Mouse (Mus musculus) lung, postnatal 36 days (tissue): ENCODE data around the gene Frat2.
"Not testable (repeated sequence)": the region's sequence is repeated elsewhere in the genome, so short reads cannot be mapped to it uniquely, and the experiment has no call there.

Experiments
- DNase-seq: peaks from one replicate; pipeline ENCODE4 v3.0.0; 2022; ENCODE audit warnings: mixed read lengths

The Frat2 gene

DNA sequence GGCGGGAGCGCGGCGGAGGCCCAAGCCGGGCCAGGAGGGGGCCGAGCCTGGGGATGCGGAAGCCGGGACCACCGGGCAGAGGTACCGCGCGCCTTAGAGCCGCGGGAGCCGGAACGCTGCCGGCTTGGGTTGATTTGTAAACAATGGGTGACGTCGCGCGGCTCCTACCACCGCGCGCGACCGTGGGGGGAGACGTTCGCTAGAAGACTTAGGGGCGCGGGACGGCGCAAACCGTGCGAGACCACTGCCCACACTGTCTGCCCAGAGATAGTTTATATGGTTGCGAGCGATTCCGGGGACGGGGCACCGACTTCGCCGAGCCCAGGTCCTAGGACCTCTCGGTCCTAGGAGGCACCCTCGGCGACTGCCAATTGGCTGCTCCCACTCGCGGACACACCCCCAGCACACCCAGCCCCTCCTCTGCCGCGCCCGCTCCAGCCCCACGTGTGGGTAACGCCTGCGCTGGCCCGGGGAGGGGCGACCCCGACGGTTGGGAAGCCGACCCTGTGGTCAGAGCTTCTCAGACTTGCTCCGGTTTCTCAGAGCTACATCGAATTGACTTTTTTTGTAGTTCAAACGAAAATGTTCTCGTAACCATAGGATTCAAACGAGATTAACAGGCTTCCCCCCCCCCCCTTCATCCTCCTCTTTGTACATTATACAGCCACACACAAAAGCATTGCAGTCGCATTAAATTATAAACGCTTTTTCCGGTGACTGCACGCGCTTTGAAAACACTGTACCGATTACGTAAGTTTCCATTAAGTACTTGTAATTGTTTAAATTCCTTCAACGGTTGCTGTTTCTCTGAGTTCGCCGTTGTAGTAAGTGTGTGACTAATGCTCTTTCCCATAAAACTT is at the start of gene Frat2:
Gene Frat2 (minus strand): TSS at position 141 of the 860 bp plus-strand sequence.
- peak; percentile 92 for DNase-seq

DNA sequence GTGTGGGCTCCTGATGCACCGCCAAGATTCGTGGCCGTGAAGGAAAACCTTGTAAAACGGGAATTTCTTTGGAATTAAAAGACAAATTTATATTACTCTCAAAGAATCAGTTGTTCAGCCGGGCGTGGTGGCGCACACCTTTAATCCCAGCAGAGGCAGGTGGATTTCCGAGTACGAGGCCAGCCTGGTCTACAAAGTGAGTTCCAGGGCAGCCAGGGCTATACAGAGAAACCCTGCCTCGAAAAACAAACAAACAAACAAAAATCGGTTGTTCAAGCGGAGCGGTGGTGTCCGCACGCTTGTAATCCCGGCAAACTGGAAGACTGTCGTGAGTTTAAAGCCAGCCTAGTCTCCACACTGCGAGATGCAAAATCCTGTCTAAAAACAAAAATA is 48.4 kb upstream of the Frat2 start:
- DNase-seq: no peak

DNA sequence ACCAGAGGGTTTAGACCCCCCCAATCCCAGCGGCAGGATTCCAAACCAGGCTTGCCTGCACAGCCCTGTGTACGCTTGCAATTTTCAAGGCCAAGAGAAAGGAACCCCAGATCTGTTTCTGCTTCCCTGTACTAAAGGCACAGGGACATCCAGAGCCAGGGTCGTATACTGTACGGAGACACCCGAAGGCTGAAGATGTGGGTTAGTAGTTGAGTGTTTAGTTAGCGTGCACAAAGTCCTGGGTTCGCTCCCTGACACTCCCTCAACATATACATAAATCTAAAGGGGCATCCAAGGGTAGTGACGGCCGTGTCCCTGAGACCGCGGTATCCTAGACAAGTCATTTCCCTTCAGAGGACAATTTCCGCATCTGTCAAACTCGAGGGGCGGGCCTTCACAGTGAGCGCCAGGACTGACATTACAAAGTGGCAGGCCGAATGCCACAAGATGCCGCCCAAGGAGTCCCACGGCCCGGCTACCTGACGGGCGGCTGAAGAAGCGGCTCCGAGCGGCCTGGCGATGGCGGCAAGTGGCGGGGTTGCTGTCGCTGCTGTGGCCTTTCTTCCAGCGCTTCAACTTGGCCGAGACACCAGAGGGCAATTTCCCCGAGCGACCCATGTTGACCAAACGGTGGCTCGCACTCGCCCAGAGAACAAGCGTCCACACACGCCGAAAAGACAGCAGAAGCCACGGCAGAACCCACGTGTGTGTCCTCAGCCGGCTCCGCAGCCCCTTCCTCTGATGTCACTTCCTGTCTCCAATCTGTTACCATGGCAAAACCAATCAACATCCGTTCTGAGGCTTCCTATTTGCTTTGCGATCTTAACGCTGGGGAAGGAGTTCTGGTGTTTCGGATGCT is 47.8 kb upstream of the Frat2 start, which contains the start of gene Rrp12:
Gene Rrp12 (minus strand): TSS at position 714 of the 859 bp plus-strand sequence.
- peak; percentile 93 for DNase-seq

DNA sequence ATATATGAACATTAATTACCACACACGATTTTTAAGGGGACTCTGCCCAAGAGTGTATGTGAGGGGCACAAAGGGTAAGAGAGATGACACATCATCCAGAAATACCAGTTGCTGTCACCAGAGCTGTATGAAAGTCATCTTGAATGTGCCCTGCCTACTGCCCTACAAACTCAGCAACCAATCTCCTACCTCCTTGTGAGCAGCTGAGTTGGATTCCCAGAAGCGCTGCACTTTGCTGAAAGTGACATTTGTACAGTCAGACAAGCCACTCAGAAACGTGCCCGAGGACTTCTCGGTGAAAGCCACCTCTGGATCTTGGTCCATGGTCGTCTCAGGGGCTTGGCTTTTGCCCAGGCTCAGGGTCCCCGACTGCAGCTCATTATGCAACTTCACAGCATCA is 47.0 kb upstream of the Frat2 start:
- no peak for DNase-seq

DNA sequence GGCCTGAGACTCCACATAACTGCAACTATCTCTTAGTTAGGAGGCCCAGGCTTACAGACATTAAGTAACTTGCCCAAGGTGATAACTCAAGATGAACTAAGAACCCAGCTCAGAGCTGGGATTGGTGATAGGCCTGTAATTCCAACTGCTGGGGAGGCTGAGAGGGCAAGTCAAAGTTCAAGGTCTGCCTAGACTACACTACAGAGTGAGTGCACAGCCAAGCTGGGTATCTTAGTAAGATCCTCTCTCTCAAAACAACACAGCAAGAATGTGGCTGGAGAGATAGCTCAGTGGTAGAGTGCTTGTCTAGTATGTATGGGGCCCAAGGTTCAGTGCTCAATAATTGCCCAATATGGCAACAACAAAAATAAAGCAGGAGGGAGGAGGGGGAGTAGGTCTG is 40.3 kb upstream of the Frat2 start:
- DNase-seq: no peak

DNA sequence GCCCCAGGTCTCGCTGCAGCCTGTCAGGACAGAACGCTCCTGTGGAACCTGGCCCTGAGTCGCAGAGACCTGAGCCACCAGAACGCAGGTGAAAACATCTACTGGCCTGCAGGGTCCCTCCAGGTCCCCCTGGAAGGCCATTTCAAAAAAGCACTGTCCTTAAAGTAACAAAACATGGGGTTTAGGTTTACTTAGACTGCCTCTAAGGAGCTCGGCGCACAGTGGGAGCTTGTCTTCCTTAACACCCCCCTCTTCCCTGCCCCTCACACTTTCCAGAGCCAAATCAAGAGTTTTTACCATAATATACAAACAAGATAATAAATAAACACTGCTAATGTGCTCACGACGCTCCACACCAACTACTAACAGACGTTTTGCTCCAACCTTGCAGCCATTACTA is 36.0 kb upstream of the Frat2 start:
- no peak for DNase-seq

DNA sequence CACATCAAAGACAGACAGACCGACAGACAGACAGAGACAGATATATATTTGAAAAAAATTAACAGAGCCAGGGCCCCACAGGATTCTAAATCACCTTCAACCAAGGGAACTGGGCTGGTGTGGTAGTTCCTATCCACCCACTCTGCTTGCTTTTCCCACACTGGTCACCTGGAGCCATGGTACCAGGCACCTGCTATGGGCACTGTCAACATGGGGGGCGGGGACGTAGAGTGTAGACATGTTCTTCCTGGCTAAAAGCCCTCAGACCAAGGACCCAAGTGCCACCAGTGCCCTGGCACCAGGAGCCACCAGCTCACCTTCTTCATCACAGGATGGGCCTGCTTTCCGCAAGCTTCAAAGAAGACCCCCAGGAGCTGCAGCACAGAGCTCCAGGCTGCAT is 33.9 kb upstream of the Frat2 start:
- DNase-seq: no peak

DNA sequence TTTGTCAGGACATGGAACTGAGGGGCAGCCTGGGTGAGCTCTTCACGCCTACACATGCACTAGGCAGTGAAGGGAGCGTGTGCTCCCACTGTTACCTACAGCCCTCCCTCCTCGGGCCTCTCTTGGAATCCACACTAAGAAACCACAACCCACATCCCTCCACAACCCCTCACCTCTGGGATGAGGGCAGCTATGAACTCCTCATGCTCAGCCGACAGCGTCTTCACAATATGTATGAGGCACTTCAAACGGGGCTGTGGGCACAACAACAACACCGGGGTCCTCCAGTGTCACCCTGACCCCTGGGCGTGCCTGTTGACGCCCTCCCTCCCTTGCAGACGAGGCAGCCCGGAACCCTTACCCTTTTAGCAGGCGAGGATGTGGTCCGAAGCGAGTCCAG is 26.4 kb upstream of the Frat2 start:
- DNase-seq: no peak

DNA sequence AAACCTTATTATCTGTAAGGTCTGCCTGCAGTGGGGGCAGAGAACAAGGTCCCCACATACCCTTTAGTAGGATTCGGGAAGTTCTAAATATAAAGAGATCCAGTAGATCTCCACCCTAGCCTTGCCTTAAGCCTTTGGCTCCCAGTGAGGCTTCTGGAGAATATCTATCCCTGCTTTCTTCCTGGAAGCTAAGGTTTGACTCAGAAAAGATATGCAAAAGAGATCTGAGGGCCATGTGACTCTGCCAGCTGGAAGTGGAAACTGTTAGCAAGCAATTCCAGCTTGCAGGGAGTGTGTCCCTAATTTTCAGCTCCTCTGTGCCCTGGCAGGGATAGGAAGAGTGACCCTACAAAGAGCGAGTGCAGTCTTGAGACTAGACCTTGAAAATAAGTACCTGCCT is 24.4 kb upstream of the Frat2 start:
- DNase-seq: no peak

DNA sequence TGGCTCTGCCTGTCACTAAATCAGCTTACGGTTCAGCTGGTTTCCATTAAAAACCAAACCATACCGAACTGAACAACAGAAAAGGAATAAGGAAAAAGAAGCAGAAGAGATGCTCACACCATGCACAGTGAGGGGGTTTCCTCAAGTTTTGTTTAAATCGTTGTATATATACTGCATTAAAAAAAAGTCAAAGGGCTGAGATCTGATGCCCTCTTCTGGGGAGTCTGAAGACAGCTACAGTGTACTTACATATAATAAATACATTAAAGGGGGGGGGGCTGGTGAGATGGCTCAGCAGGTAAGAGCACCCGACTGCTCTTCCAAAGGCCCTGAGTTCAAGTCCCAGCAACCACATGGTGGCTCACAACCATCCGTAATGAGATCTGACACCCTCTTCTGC is 22.0 kb upstream of the Frat2 start:
- not testable (repeated sequence) for DNase-seq

DNA sequence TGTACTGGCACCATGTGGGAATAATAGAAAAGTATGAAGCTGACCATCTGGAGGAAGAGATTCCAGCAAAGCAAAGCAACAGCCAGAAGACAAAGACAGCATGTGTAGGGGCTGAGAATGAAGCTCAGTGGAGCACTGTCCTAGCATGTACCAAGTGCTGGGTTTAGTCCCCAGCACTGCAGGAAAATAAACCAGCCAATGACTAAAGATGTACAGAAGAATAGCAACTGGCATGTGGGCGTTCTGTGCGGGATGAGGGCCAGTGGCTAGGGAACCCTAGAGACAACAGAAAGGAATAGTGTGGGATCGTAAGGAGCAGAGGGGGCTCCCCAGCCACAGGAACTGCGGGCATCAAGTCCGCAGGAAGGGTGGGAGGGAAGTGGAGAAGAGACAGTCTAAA is 21.4 kb upstream of the Frat2 start:
- DNase-seq: no peak

DNA sequence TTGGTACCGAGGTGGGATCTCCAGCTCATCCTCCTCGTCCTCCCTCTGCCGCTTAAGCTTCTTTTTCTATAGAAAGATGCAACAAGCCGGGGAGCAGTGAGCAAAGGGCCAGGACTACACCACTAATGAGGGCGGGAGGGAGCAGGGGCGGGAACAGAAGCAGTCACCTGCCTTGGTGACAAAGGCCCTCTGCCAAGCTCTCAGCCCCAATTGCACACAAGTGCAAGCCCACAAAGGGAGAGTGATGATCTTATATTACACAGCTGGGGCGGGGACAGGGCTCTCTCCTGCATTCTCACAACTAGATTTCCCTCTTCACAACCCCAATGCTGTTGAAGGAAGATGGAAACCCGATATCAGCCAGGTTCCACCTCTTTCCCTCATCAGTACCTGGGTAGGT is 18.8 kb upstream of the Frat2 start:
- no peak for DNase-seq

DNA sequence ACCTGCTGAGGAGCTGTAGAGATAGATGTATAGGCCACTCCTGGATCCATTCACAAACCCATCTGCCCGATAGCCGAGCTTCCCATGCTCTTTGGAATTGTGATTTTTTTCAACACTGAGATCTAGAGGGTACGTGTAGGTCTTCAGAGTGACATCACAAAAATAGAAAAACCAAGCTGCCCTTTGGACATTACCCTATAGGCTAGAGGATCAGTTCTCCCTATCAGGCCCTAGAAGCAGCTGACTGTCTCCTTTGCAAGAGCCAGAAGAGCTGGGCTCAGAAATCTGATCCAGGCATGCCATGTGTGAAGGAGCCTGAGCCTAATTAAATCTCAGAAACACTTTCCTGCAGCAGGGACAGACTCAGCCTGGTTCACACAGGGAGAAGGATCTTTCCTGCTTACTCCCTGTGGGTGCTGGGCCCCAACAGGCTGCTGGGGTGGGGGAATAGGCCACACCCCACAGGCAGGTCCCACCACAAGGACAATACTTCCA is 9.9 kb upstream of the Frat2 start:
- DNase-seq: no peak

DNA sequence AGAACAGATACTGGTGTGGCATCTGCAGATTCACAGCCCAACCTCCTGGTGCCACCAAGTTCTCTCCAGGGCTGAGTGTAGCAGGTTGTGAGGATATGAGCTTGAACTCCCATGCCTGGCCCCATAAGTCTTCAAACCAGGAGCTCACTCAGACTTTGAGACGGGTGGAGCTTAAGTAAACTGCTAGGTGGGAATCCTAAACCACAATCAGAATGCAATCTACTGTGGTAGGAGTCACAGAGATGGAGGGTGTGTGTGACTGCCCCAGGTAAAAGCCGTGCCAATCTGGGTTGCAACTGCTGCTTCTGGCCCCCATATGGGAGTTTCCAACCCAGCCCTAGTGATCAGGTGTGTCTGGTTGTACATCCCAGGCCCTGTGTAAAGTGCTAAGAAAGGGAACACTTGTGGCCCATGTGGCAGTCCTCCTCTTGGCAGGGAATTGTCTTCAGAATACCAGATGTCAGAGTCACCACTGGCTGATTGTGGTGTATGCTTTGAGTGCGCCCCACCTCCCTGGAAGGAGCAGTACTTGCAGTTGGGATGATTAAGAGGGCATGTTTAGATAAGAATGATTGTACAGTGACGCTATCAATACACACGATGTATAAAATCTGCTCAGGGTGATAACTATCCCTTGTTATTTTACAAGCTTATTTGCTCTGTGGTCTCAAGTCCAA is 9.3 kb upstream of the Frat2 start:
- DNase-seq: no peak

DNA sequence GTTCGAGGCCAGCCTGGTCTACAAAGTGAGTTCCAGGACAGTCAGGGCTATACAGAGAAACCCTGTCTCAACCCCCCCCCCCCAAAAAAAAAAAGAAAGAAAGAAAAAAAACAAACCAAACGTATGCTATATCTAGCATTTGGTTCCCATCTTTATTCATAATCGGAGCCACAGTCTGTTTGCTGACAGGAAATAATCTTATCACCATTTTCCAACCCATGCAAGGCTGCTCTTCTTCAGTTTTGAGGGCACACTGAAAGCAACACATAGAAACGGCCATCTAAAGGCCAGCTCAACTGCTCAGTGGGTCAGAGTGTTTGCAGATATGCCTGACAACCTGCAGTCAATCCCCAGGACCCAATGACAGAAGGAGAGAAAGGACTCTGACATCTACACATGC is 4.5 kb upstream of the Frat2 start:
- no peak for DNase-seq

DNA sequence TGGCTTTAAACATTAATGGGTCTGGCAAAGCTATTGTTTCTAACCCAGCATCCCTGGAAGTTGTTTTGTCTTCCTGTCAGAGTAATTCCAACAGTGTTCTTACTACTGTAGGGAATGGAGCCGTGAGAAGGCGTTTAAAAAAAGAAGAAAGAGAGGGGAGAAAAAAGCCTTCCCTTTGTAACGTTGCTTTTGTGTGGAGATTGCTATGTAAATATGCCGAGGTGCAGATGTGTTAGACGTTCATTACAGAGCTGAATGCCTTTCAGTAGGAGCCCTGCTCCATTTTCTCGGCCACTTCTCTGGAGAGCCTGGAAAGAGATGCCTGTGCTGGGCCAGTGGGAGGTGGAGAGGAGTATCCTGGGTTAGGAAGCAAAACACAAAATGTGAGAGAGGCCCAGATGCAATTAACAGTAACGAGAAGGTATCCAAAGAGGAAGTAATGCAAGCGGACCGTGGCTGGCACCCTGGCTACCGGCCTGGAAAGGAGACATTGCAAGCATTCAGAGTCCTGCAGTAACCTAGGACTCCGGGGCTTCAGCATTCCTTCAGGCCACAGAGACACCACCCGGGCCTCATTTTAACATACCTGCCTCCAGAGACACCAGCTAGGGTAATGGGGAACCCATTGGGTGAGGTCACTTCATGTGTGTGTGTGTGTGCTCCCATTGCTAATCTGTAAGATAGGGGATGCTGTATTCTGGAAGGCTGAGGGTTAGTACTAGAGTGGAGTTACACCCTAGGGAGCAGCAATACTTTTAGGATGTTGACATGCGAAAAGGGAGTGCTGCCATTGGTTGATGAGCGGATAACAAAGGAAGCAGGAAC is 3.0 kb upstream of the Frat2 start:
- peak; percentile 19 for DNase-seq

DNA sequence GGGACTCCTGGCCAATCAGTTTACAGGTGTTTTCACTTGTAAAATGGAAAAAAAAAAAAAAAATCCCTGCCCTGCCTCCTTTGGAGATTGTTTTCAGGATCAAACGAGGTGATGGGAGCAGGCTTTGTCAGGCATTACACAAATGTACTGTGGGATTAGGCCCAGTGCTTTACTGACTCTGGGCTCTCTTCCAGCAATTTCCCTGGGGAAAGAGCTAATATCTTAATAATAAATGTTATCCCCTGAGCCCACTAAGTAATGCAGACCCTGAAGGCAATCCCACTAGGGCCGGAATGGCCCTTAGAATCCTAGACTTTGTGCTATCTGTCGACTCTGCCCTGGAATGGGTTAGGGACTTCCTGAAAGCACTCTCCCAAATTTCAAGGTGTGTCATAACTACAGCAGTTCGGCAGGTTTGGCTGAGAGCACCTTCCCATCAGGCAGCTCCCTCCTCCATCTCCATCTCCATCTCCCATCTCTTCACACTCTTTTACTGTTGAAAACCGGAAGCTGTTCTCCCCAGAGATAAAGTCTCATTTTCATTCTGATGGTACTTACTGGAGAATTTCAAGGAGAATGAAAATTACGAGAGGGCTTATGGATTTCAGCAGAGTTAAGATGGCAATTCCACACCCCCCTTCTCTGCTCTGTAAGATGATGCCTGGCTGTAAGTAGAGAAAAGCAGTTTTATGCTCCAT is 2.2 kb upstream of the Frat2 start:
- DNase-seq: no peak

DNA sequence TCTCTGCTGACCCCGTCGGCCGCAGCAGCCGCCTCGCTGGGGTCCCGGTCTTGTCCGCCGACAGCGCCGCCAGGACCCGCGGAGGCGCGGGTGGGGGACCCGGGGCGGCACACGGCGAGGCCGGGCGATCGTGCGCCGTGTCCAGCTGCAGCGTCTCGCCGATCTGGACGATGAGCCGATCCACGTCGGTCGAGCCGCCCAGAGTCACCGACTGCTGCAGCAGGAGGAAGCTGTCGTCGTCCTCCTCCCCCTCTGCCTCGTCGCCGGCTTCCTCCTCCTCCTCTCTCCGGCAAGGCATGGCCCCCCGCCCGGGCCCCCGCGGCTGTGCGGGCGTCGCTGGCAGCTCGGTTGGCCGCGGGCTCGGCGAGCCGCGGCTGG is 329 bp downstream of the Frat2 start:
- DNase-seq: peak; percentile 47

DNA sequence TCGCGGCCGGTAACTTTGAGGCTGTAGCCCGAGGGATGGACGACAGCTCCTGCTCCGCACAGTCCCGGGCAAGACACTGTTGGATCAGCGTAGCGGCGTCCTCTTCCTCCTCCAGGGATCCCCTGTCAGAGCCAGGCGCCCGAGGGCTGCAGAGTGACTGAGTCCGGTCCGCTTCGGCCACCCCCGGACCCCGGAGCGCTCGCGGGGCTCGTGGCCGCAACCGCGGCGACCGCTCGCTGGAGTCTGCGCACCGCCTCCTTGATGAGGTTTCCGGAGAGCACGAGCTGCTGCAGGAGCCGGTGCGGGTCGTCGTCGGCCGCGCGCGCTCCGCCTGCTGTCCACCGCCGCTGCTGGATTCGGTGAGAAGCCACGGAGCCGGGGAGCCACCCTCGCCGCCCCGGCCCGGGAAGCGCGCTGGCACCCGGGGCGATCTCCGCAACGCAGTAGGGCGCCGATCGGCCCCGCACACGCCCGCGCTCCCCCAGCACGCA is 796 bp downstream of the Frat2 start:
- DNase-seq: peak; percentile 33

DNA sequence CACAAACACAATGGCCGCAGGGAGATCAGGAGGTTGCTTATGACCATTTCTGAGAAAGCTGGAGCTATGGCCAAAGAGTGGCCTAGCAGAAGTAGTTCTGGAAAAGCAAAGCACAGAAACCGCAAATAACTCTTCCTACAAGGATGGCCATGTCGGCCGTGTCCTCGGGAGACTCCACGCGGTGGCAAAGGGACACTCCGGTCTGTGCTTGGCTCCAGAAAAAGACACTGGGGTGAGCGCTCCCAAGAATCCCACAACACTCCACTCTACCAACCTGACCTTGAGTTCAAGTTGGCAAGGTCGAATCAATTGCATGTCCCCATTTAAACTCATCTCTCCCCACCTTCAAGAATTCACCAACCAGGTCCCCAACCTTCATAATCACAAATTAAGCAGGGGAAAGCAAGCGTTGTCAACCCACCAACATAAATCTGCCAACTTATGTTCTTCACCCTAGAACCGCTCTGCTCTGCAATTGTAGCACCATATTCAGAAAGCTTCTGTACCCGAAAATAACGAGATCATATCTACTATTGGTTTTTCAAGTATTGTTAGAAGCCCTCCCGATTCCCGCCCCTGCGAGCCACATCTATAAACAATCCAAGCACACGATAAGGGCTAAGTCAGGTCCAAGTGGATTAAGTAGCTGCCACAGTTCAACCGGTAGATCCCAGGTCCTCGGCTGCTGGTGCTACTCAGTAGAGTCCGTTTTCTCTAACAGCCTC is 1.4 kb downstream of the Frat2 start:
- no peak for DNase-seq

DNA sequence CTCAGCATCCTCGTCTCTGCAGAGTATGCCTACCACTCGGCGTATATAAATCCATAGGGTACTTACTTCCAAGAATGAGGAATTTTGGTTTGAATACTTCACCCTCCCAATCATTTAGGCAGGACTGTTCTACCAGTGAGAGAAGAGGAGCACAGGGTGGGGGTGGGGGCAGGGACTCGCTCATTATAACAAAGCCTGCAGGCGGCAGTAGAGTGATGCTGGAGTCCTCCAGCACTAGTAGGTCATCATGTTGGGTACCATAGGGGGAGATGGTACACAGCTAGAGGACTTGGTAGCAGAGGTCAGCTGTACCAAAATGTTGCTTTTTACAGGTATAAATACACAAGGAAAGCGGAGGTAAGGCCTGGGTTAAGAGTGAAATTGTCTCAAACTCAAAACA is 3.6 kb downstream of the Frat2 start:
- DNase-seq: no peak
